ENCODE assay signal across 9 mouse cellular contexts in genomic region chr15:85477584-85477983, GRCm38 (mm10). TPM values are rescaled to one million over a fixed set of nuclear protein-coding genes. Genes with fewer than 3 reads are reported as not detected.
DNase-seq lines count a peak whose midpoint lies in the region; ATAC-seq and TF ChIP-seq lines count a peak whose summit lies in the region.
"Had no signal": no experiment of that assay in that cellular context is flagged by ENCODE, and none has a peak within 500 bp of the region (broad histone marks: within the 10 kb centered on the region; RNA-seq: fewer than 3 reads in every experiment).

No protein-coding gene starts in this region.

- peak; percentile 74 for TF ChIP-seq CTCF in forebrain, postnatal 0 days (IDR thresholded peaks at IDR 0.05; ENCODE audit: low read depth)
- peak; percentile 77 for TF ChIP-seq CTCF in midbrain, postnatal 0 days (IDR thresholded peaks at IDR 0.05)

- WGBS in forebrain, postnatal 0 days, result 29% methylated on average over 1 of the region's 1 CpGs
- 34% methylated on average over 1 of the region's 1 CpGs for WGBS in forebrain, embryonic 15.5 days
- WGBS in kidney, embryonic 16.5 days, result 15% methylated on average over 1 of the region's 1 CpGs
- 38% methylated on average over 1 of the region's 1 CpGs for WGBS in midbrain, postnatal 0 days

- 0 out of 2 replicates have a peak, but pooled peaks cover 6% of the 10 kb centered on the region for H3K4me1 ChIP-seq in forebrain, postnatal 0 days (ENCODE audit: insufficient read depth)
- H3K4me1 ChIP-seq in forebrain, embryonic 15.5 days, result peaks cover 34% of the 10 kb centered on the region
- 0 out of 2 replicates have a peak, but pooled peaks cover 11% of the 10 kb centered on the region for H3K4me1 ChIP-seq in kidney, embryonic 16.5 days (ENCODE audit: insufficient read depth, low read length)
- H3K4me1 ChIP-seq in midbrain, postnatal 0 days (ENCODE audit: insufficient read depth, low read length), result no peaks in the 10 kb centered on the region

- H3K36me3 ChIP-seq in forebrain, postnatal 0 days (ENCODE audit: insufficient read depth), result no peaks in the 10 kb centered on the region
- H3K36me3 ChIP-seq in forebrain, embryonic 15.5 days, result no peaks in the 10 kb centered on the region
- no peaks in the 10 kb centered on the region for H3K36me3 ChIP-seq in kidney, embryonic 16.5 days (ENCODE audit: insufficient read depth, low read length)
- H3K36me3 ChIP-seq in midbrain, postnatal 0 days (ENCODE audit: insufficient read depth, low read length), result no peaks in the 10 kb centered on the region

- no peak overlapping the region for H3K4me2 ChIP-seq in forebrain, postnatal 0 days (ENCODE audit: low read depth)
- H3K4me2 ChIP-seq in forebrain, embryonic 15.5 days (replicated peaks), result no peak overlapping the region
- H3K4me2 ChIP-seq in kidney, embryonic 16.5 days (replicated peaks; ENCODE audit: low read depth, low read length), result no peak overlapping the region
- H3K4me2 ChIP-seq in midbrain, postnatal 0 days (ENCODE audit: low read depth, low read length, poor library complexity, severe bottlenecking), result no peak overlapping the region

- no peak overlapping the region for H3K9ac ChIP-seq in forebrain, postnatal 0 days
- no peak overlapping the region for H3K9ac ChIP-seq in forebrain, embryonic 15.5 days (replicated peaks)
- no peak overlapping the region for H3K9ac ChIP-seq in kidney, embryonic 16.5 days (replicated peaks; ENCODE audit: low read length)
- no peak overlapping the region for H3K9ac ChIP-seq in midbrain, postnatal 0 days (replicated peaks; ENCODE audit: low read length, poor library complexity, severe bottlenecking)

- ATAC-seq in forebrain, postnatal 0 days, result no peak
- no peak for ATAC-seq in forebrain, embryonic 15.5 days (replicated peaks)
- ATAC-seq in kidney, embryonic 16.5 days (ENCODE audit: low FRiP score, low TSS enrichment), result 0 out of 2 replicates have a peak, but pooled peaks have one; percentile 18
- ATAC-seq in midbrain, postnatal 0 days (ENCODE audit: low FRiP score), result no peak

- no peak overlapping the region for H3K27ac ChIP-seq in forebrain, postnatal 0 days (ENCODE audit: low read depth, low read length)
- H3K27ac ChIP-seq in forebrain, embryonic 15.5 days (replicated peaks), result no peak overlapping the region
- no peak overlapping the region for H3K27ac ChIP-seq in kidney, embryonic 16.5 days (ENCODE audit: low read length)
- H3K27ac ChIP-seq in midbrain, postnatal 0 days (ENCODE audit: low read depth, low read length), result no peak overlapping the region

- no peak overlapping the region for H3K4me3 ChIP-seq in forebrain, postnatal 0 days (ENCODE audit: low read depth, low read length)
- no peak overlapping the region for H3K4me3 ChIP-seq in forebrain, embryonic 15.5 days
- H3K4me3 ChIP-seq in kidney, embryonic 16.5 days (ENCODE audit: low read length), result no peak overlapping the region
- no peak overlapping the region for H3K4me3 ChIP-seq in midbrain, postnatal 0 days (ENCODE audit: low read depth, low read length)

- H3K9me3 ChIP-seq in forebrain, postnatal 0 days (ENCODE audit: low read length), result no peaks in the 10 kb centered on the region
- no peaks in the 10 kb centered on the region for H3K9me3 ChIP-seq in forebrain, embryonic 15.5 days
- H3K9me3 ChIP-seq in kidney, embryonic 16.5 days (ENCODE audit: low read length), result no peaks in the 10 kb centered on the region
- H3K9me3 ChIP-seq in midbrain, postnatal 0 days (ENCODE audit: low read length), result no peaks in the 10 kb centered on the region

- DNase-seq in forebrain, postnatal 0 days, result no peak
- DNase-seq in 3T3-L1 (ENCODE audit: low read depth, low spot score), result peak; percentile 65
- peak; percentile 62 for DNase-seq in T-cell, adult 2 months (ENCODE audit: low spot score)
- DNase-seq in embryo, embryonic 11 days, result peak; percentile 65
- DNase-seq in midbrain, postnatal 0 days (ENCODE audit: low spot score), result peak; percentile 42
- DNase-seq in thymus, postnatal 25 days, result peak; percentile 79

- no peaks in the 10 kb centered on the region for H3K27me3 ChIP-seq in forebrain, postnatal 0 days (ENCODE audit: insufficient read depth, low read length)
- H3K27me3 ChIP-seq in forebrain, embryonic 15.5 days, result no peaks in the 10 kb centered on the region
- no peaks in the 10 kb centered on the region for H3K27me3 ChIP-seq in kidney, embryonic 16.5 days (ENCODE audit: insufficient read depth, low read length)
- H3K27me3 ChIP-seq in midbrain, postnatal 0 days (ENCODE audit: insufficient read depth, low read length), result no peaks in the 10 kb centered on the region

RNA-seq across cellular contexts. Expression of gene 7530416G11Rik, which starts 25.4 kb away (rescaled TPM):
- 0.15 TPM in 1 of 2 replicates, not detected in the other for total RNA-seq in forebrain, postnatal 0 days (2014; rRNA removed)
- polyA plus RNA-seq in forebrain, postnatal 0 days (2015; fragmentation: Nextera tagmentation; extraction: Ambion mirVana), result not detected in 2 replicates
- polyA plus RNA-seq in forebrain, embryonic 15.5 days (2015; fragmentation: Nextera tagmentation; extraction: Ambion mirVana), result 0.14 TPM in 1 of 2 replicates, not detected in the other
- polyA plus RNA-seq in kidney, embryonic 16.5 days (2015; fragmentation: Nextera tagmentation; extraction: Ambion mirVana), result not detected in 2 replicates
- not detected in 2 replicates for total RNA-seq in midbrain, postnatal 0 days (2014; rRNA removed)
- not detected in 2 replicates for polyA plus RNA-seq in midbrain, postnatal 0 days (2015; fragmentation: Nextera tagmentation; extraction: Ambion mirVana)
- total RNA-seq: left cerebral cortex, postnatal 10 days had no signal
